Mouse (Mus musculus) forebrain, embryonic 13.5 days (tissue): ENCODE measurements at regions not wholly inside any gene's neighbourhood (a gene's known extent, or its start where the extent isn't known, plus 50 kb on each side); places are given as distances from the start of the nearest gene placed in this dataset.

Experiments used
- ATAC-seq: fragments of 200-750 bp; cut with Nextera tagmentation; 2 replicates; pipeline ENCODE4 v1.8.0; 2017
- H3K27ac ChIP-seq: fragments of 300-500 bp; sonication (generic); 2 replicates; pipeline ENCODE4 v1.5.1; 2015; ENCODE audit warnings: inconsistent platforms, mild to moderate bottlenecking, moderate library complexity
- H3K27me3 ChIP-seq: fragments of 300-500 bp; sonication (generic); 2 replicates; pipeline ENCODE4 v1.6.1; 2015; ENCODE audit warnings: mild to moderate bottlenecking, inconsistent platforms
- H3K36me3 ChIP-seq: fragments of 300-500 bp; sonication (generic); 2 replicates; pipeline ENCODE4 v1.6.1; 2015; ENCODE audit warnings: mild to moderate bottlenecking, inconsistent platforms; ENCODE audit not compliant: poor library complexity, severe bottlenecking
- H3K4me1 ChIP-seq: fragments of 300-500 bp; sonication (generic); 2 replicates; pipeline ENCODE4 v1.6.1; 2015; ENCODE audit warnings: inconsistent platforms
- H3K4me2 ChIP-seq: fragments of 300-500 bp; sonication (generic); 2 replicates; pipeline ENCODE4 v1.6.1; 2015; ENCODE audit warnings: inconsistent platforms, mild to moderate bottlenecking, moderate library complexity
- H3K4me3 ChIP-seq: fragments of 300-500 bp; sonication (generic); 2 replicates; pipeline ENCODE4 v1.5.1; 2015; ENCODE audit warnings: mild to moderate bottlenecking, inconsistent platforms
- H3K9ac ChIP-seq: fragments of 300-500 bp; sonication (generic); 2 replicates; pipeline ENCODE4 v1.6.1; 2015; ENCODE audit warnings: mild to moderate bottlenecking, inconsistent platforms
- H3K9me3 ChIP-seq: fragments of 300-500 bp; sonication (generic); replicated peaks from 2 replicates; pipeline ENCODE4 v1.6.1; 2016; ENCODE audit warnings: inconsistent platforms
- WGBS: fragments of 180-500 bp; shearing (Covaris S2); methylation state at CpG from one replicate; pipeline ENCODE4 v1.1.7; 2015; 5-methylcytosine and 5-hydroxymethylcytosine counted together

GRCm38 (mm10) chr2:170228318-170228994, 80.6 kb upstream of the Zfp217 start:
- Histone ChIP-seq H3K27me3 (no peaks in the 10 kb centered on the region), H3K9ac (no peak overlapping the region), H3K27ac (no peak overlapping the region), H3K4me2 (no peak overlapping the region), H3K36me3 (no peaks in the 10 kb centered on the region), H3K9me3 (no peaks in the 10 kb centered on the region), H3K4me1 (no peaks in the 10 kb centered on the region), H3K4me3 (no peak overlapping the region)
- ATAC-seq, result no peak
- WGBS, result 95% methylated on average over 10 of the region's 10 CpGs

GRCm38 (mm10) chr2:170223872-170224271, 76.0 kb upstream of the Zfp217 start:
- H3K27me3 ChIP-seq, result no peaks in the 10 kb centered on the region
- ATAC-seq, result no peak
- no peaks in the 10 kb centered on the region for H3K36me3 ChIP-seq
- 84% methylated on average over 7 of the region's 7 CpGs for WGBS
- no peak overlapping the region for H3K9ac ChIP-seq
- H3K4me1 ChIP-seq, result peaks cover 44% of the 10 kb centered on the region
- no peak overlapping the region for H3K4me3 ChIP-seq
- peak overlapping the region; percentile 40; the same call in 1 of the 2 replicates for H3K27ac ChIP-seq
- H3K9me3 ChIP-seq, result no peaks in the 10 kb centered on the region
- no peak overlapping the region for H3K4me2 ChIP-seq

GRCm38 (mm10) chr2:170222819-170223218, 74.9 kb upstream of the Zfp217 start:
- WGBS, result under 1% methylated on average over 6 of the region's 6 CpGs
- no peaks in the 10 kb centered on the region for H3K9me3 ChIP-seq
- H3K27ac ChIP-seq, result peak overlapping the region; percentile 72
- no peak overlapping the region for H3K9ac ChIP-seq
- no peaks in the 10 kb centered on the region for H3K27me3 ChIP-seq
- no peak overlapping the region for H3K4me3 ChIP-seq
- ATAC-seq, result no peak
- H3K4me2 ChIP-seq, result peak overlapping the region; percentile 36
- H3K36me3 ChIP-seq, result no peaks in the 10 kb centered on the region
- peaks cover 55% of the 10 kb centered on the region for H3K4me1 ChIP-seq

GRCm38 (mm10) chr2:170221994-170222535, 74.2 kb upstream of the Zfp217 start:
- Histone ChIP-seq H3K27me3 (no peaks in the 10 kb centered on the region), H3K4me1 (peaks cover 59% of the 10 kb centered on the region), H3K27ac (peak overlapping the region; percentile 72), H3K36me3 (no peaks in the 10 kb centered on the region), H3K4me3 (no peak overlapping the region), H3K4me2 (peak overlapping the region; percentile 36), H3K9ac (no peak overlapping the region; the same call in 1 of the 2 replicates), H3K9me3 (no peaks in the 10 kb centered on the region)
- WGBS, result 10% methylated on average over 13 of the region's 13 CpGs
- ATAC-seq, result no peak

GRCm38 (mm10) chr2:170220871-170221369, 73.0 kb upstream of the Zfp217 start:
- Histone ChIP-seq H3K27me3 (no peaks in the 10 kb centered on the region), H3K4me3 (peak overlapping the region; percentile 35), H3K27ac (peak overlapping the region; percentile 95), H3K4me1 (peaks cover 59% of the 10 kb centered on the region), H3K9me3 (no peaks in the 10 kb centered on the region), H3K36me3 (no peaks in the 10 kb centered on the region), H3K9ac (peak overlapping the region; percentile 60), H3K4me2 (peak overlapping the region; percentile 66)
- 0% methylated on average over 20 of the region's 20 CpGs for WGBS
- no peak for ATAC-seq

GRCm38 (mm10) chr2:170220443-170220842, 72.5 kb upstream of the Zfp217 start:
- WGBS, result 3% methylated on average over 11 of the region's 11 CpGs

GRCm38 (mm10) chr2:170219611-170220401, 71.9 kb upstream of the Zfp217 start:
- H3K36me3 ChIP-seq, result no peaks in the 10 kb centered on the region
- peak overlapping the region; percentile 66 for H3K4me2 ChIP-seq
- under 1% methylated on average over 20 of the region's 20 CpGs for WGBS
- peak overlapping the region; percentile 34 for H3K4me3 ChIP-seq
- peak overlapping the region; percentile 60 for H3K9ac ChIP-seq
- H3K27me3 ChIP-seq, result no peaks in the 10 kb centered on the region
- H3K4me1 ChIP-seq, result peaks cover 59% of the 10 kb centered on the region
- peak overlapping the region; percentile 95 for H3K27ac ChIP-seq
- ATAC-seq, result no peak
- H3K9me3 ChIP-seq, result no peaks in the 10 kb centered on the region

More at GRCm38 (mm10) chr2:170220443-170220842, 72.5 kb upstream of the Zfp217 start:
- Histone ChIP-seq H3K9me3 (no peaks in the 10 kb centered on the region), H3K36me3 (no peaks in the 10 kb centered on the region), H3K4me3 (peak overlapping the region; percentile 35), H3K4me2 (peak overlapping the region; percentile 66), H3K4me1 (peaks cover 59% of the 10 kb centered on the region), H3K27me3 (no peaks in the 10 kb centered on the region), H3K9ac (peak overlapping the region; percentile 60), H3K27ac (peak overlapping the region; percentile 95)
- peak; percentile 19; the same call in 1 of the 2 replicates for ATAC-seq

GRCm38 (mm10) chr2:170219161-170219581, 71.3 kb upstream of the Zfp217 start:
- Histone ChIP-seq H3K4me2 (peak overlapping the region; percentile 66), H3K9ac (peak overlapping the region; percentile 60), H3K27ac (peak overlapping the region; percentile 95), H3K9me3 (no peaks in the 10 kb centered on the region), H3K4me1 (peaks cover 59% of the 10 kb centered on the region), H3K4me3 (peak overlapping the region; percentile 34), H3K36me3 (no peaks in the 10 kb centered on the region), H3K27me3 (no peaks in the 10 kb centered on the region)
- ATAC-seq, result no peak
- WGBS, result under 1% methylated on average over 11 of the region's 11 CpGs

- Histone ChIP-seq H3K27ac (peak overlapping the region; percentile 95), H3K4me1 (peaks cover 58% of the 10 kb centered on the region), H3K4me2 (peak overlapping the region; percentile 66), H3K4me3 (peak overlapping the region; percentile 34), H3K9ac (peak overlapping the region; percentile 38), H3K36me3 (no peaks in the 10 kb centered on the region), H3K9me3 (no peaks in the 10 kb centered on the region), H3K27me3 (no peaks in the 10 kb centered on the region)
- WGBS, result 4% methylated on average over 22 of the region's 22 CpGs
- peak; percentile 88 for ATAC-seq
Observed at GRCm38 (mm10) chr2:170218230-170219044, 70.5 kb upstream of the Zfp217 start.

GRCm38 (mm10) chr2:170216311-170216710, 68.4 kb upstream of the Zfp217 start:
- Histone ChIP-seq H3K27ac (no peak overlapping the region), H3K4me1 (peaks cover 39% of the 10 kb centered on the region), H3K9ac (no peak overlapping the region), H3K36me3 (no peaks in the 10 kb centered on the region), H3K4me3 (no peak overlapping the region), H3K9me3 (no peaks in the 10 kb centered on the region), H3K4me2 (no peak overlapping the region), H3K27me3 (no peaks in the 10 kb centered on the region)
- no peak for ATAC-seq
- 87% methylated on average over 7 of the region's 7 CpGs for WGBS

- Histone ChIP-seq H3K27ac (no peak overlapping the region), H3K9ac (no peak overlapping the region), H3K9me3 (no peaks in the 10 kb centered on the region), H3K36me3 (no peaks in the 10 kb centered on the region), H3K4me1 (peaks cover 24% of the 10 kb centered on the region; the same call in 1 of the 2 replicates), H3K4me3 (no peak overlapping the region), H3K27me3 (no peaks in the 10 kb centered on the region), H3K4me2 (no peak overlapping the region)
- 84% methylated on average over 12 of the region's 12 CpGs for WGBS
- no peak for ATAC-seq
Observed at GRCm38 (mm10) chr2:170209121-170209520, 61.2 kb upstream of the Zfp217 start.
